ENCODE assay signal across 22 mouse cellular contexts in genomic region chr3:12328380-12328779, GRCm38 (mm10).
DNase-seq lines count a peak whose midpoint lies in the region; ATAC-seq and TF ChIP-seq lines count a peak whose summit lies in the region.
"Had no signal": no experiment of that assay in that cellular context is flagged by ENCODE, and none has a peak within 500 bp of the region (broad histone marks: within the 10 kb centered on the region; RNA-seq: fewer than 3 reads in every experiment).

No protein-coding gene starts in this region.

- no peaks in the 10 kb centered on the region for H3K36me3 ChIP-seq in ES-Bruce4 (ENCODE audit: control insufficient read depth, insufficient read depth, low read length, poor library complexity, severe bottlenecking)
- no peaks in the 10 kb centered on the region for H3K36me3 ChIP-seq in embryonic facial prominence, embryonic 14.5 days (ENCODE audit: control insufficient read depth, insufficient read depth, low read length)
- H3K36me3 ChIP-seq: embryonic facial prominence, embryonic 13.5 days; heart, embryonic 12.5 days; hindbrain, embryonic 10.5 days had no signal

- H3K4me2 ChIP-seq in embryonic facial prominence, embryonic 14.5 days (ENCODE audit: low read depth, low read length) = no peak overlapping the region
- H3K4me2 ChIP-seq: embryonic facial prominence, embryonic 13.5 days; heart, embryonic 12.5 days; hindbrain, embryonic 14.5 days had no signal

- H3K27me3 ChIP-seq in ES-Bruce4 (ENCODE audit: control insufficient read depth, insufficient read depth, low read length, poor library complexity, severe bottlenecking) = no peaks in the 10 kb centered on the region
- H3K27me3 ChIP-seq in embryonic facial prominence, embryonic 14.5 days (replicated peaks; ENCODE audit: control insufficient read depth, insufficient read depth, low read length) = no peaks in the 10 kb centered on the region
- H3K27me3 ChIP-seq: embryonic facial prominence, embryonic 13.5 days; heart, embryonic 12.5 days had no signal

- peak; percentile 2 for DNase-seq in embryo, embryonic 11 days
- DNase-seq in embryo, embryonic 9.5 days (ENCODE audit: extremely low spot score) = no peak
- peak; percentile 4 for DNase-seq in WW6 (ENCODE audit: low read depth, low spot score)
- DNase-seq in embryonic facial prominence, embryonic 14.5 days (ENCODE audit: low spot score) = peak; percentile 11
- no peak for DNase-seq in layer of hippocampus, adult 9-10 months (ENCODE audit: low spot score)
- no peak for DNase-seq in ovary, adult 18-20 months (ENCODE audit: low spot score)
- DNase-seq: adrenal gland, postnatal 25 days; B cell, adult 2 months; cerebellum, adult 18-20 months; cerebellum, adult 9-11 months; cerebellum, postnatal 36 days; gastrocnemius, adult 2 months; gastrocnemius, postnatal 25 days had no signal

- TF ChIP-seq POLR2A in ES-Bruce4 (IDR thresholded peaks at IDR 0.05; ENCODE audit: insufficient read depth, low read length) = no peak

- no peaks in the 10 kb centered on the region for H3K9me3 ChIP-seq in ES-Bruce4 (replicated peaks; ENCODE audit: control insufficient read depth, insufficient read depth, low read length, poor library complexity, severe bottlenecking)
- H3K9me3 ChIP-seq in embryonic facial prominence, embryonic 14.5 days (ENCODE audit: control insufficient read depth, low read length) = no peaks in the 10 kb centered on the region
- H3K9me3 ChIP-seq: embryonic facial prominence, embryonic 13.5 days; heart, embryonic 12.5 days had no signal

- H3K4me3 ChIP-seq in ES-Bruce4 (ENCODE audit: low read depth, low read length) = no peak overlapping the region
- no peak overlapping the region for H3K4me3 ChIP-seq in embryonic facial prominence, embryonic 14.5 days (ENCODE audit: low read depth, low read length)
- H3K4me3 ChIP-seq: embryonic facial prominence, embryonic 13.5 days; gastrocnemius, adult 2 months; heart, embryonic 12.5 days; hindbrain, embryonic 10.5 days had no signal

- WGBS in embryonic facial prominence, embryonic 14.5 days = 44% methylated on average over 1 of the region's 1 CpGs

- TF ChIP-seq EP300 in ES-Bruce4 (IDR thresholded peaks at IDR 0.05; ENCODE audit: insufficient read depth, low read depth, low read length) = peak; percentile 92

- no peak; the same call in 1 of the 2 replicates for ATAC-seq in embryonic facial prominence, embryonic 14.5 days (ENCODE audit: low read depth)
- ATAC-seq: activated CD4-positive, CD25-positive, alpha-beta regulatory T cell, adult 4 months; CD4-positive, CD25-positive, alpha-beta regulatory T cell, adult 4 months; forebrain, embryonic 14.5 days; intestine, embryonic 16.5 days had no signal

- no peak overlapping the region for H3K27ac ChIP-seq in ES-Bruce4 (ENCODE audit: insufficient read depth, low read length)
- no peak overlapping the region for H3K27ac ChIP-seq in embryonic facial prominence, embryonic 14.5 days (replicated peaks; ENCODE audit: low read depth, low read length)
- H3K27ac ChIP-seq: embryonic facial prominence, embryonic 13.5 days; gastrocnemius, adult 2 months; hindbrain, embryonic 10.5 days; hindbrain, embryonic 14.5 days had no signal

- H3K4me1 ChIP-seq in ES-Bruce4 (ENCODE audit: control insufficient read depth, insufficient read depth, low read length) = peaks cover 1% of the 10 kb centered on the region
- no peaks in the 10 kb centered on the region for H3K4me1 ChIP-seq in embryonic facial prominence, embryonic 14.5 days (ENCODE audit: control insufficient read depth, insufficient read depth, low read length)
- H3K4me1 ChIP-seq: embryonic facial prominence, embryonic 13.5 days; heart, embryonic 12.5 days; hindbrain, embryonic 10.5 days had no signal

- H3K9ac ChIP-seq in ES-Bruce4 (ENCODE audit: low read depth, poor library complexity, severe bottlenecking) = no peak overlapping the region
- no peak overlapping the region for H3K9ac ChIP-seq in embryonic facial prominence, embryonic 14.5 days (ENCODE audit: low read depth, low read length)
- H3K9ac ChIP-seq: embryonic facial prominence, embryonic 13.5 days; heart, embryonic 12.5 days; hindbrain, embryonic 14.5 days had no signal

- no peak for TF ChIP-seq CTCF in ES-Bruce4 (IDR thresholded peaks at IDR 0.05; ENCODE audit: low read depth, low read length)

Comparison
In these comparisons a context has a peak if more than half of its experiments do, and no peak if none do; other contexts are left out.
1. DNase-seq: peak in embryo, embryonic 11 days (single experiment), WW6 (single experiment) and embryonic facial prominence, embryonic 14.5 days (single experiment); none in embryo, embryonic 9.5 days (single experiment), layer of hippocampus, adult 9-10 months (single experiment) and ovary, adult 18-20 months (single experiment).